Mouse (Mus musculus) kidney, postnatal 0 days (tissue): Measurements from ENCODE around the gene Tuba1c. TPM values are rescaled to one million over a fixed set of nuclear protein-coding genes. Genes with fewer than 3 reads are reported as not detected.

Experiments
- ATAC-seq: fragments of 200-750 bp; cut with Nextera tagmentation; replicated peaks from 2 replicates; pipeline ENCODE4 v1.8.0; 2017; ENCODE audit warnings: low read depth, moderate number of reproducible peaks, moderate TSS enrichment, moderate library complexity; ENCODE audit not compliant: low FRiP score
- DNase-seq: peaks from one replicate; pipeline ENCODE4 v3.0.0-alpha.2; 2016; ENCODE audit warnings: low spot score
- H3K27ac ChIP-seq: fragments of 300-500 bp; sonication (generic); 2 replicates; pipeline ENCODE4 v1.5.1; 2014; ENCODE audit warnings: mild to moderate bottlenecking
- H3K27me3 ChIP-seq: fragments of 300-500 bp; sonication (generic); 2 replicates; pipeline ENCODE4 v1.6.1; 2014; ENCODE audit warnings: low read length, mixed read lengths; ENCODE audit not compliant: insufficient read depth
- H3K36me3 ChIP-seq: fragments of 300-500 bp; sonication (generic); 2 replicates; pipeline ENCODE4 v1.6.1; 2014; ENCODE audit warnings: low read length, mixed read lengths; ENCODE audit not compliant: insufficient read depth
- H3K4me1 ChIP-seq: fragments of 300-500 bp; sonication (generic); replicated peaks from 2 replicates; pipeline ENCODE4 v1.6.1; 2014; ENCODE audit warnings: antibody characterized with exemption, low read length, mixed read lengths; ENCODE audit not compliant: insufficient read depth
- H3K4me2 ChIP-seq: fragments of 300-500 bp; sonication (generic); 2 replicates; pipeline ENCODE4 v1.6.1; 2014; ENCODE audit warnings: mild to moderate bottlenecking, low read length, moderate library complexity, mixed read lengths
- H3K4me3 ChIP-seq: fragments of 300-500 bp; sonication (generic); replicated peaks from 2 replicates; pipeline ENCODE4 v1.5.1; 2014; ENCODE audit warnings: low read depth, low read length
- H3K9ac ChIP-seq: fragments of 300-500 bp; sonication (generic); 2 replicates; pipeline ENCODE4 v1.6.1; 2014; ENCODE audit warnings: low read depth, low read length
- H3K9me3 ChIP-seq: fragments of 300-500 bp; sonication (generic); replicated peaks from 2 replicates; pipeline ENCODE4 v1.6.1; 2016; ENCODE audit warnings: low read length, inconsistent platforms, mixed read lengths
- CTCF ChIP-seq: IDR thresholded peaks from 2 replicates; pipeline ENCODE4 v1.5.1; 2016; ENCODE audit warnings: antibody characterized with exemption, low read depth, mild to moderate bottlenecking, moderate library complexity
- WGBS: fragments of 180-500 bp; shearing (Covaris S2); extraction: QIAGEN DNeasy Blood & Tissue Kit; methylation state at CpG from one replicate; pipeline ENCODE4 v1.1.7; 2014; 5-methylcytosine and 5-hydroxymethylcytosine counted together
- polyA plus RNA-seq: library from polyadenylated mRNA; unstranded; fragments of >200 nt; fragmentation: Nextera tagmentation; extraction: Ambion mirVana; gene quantifications from 2 replicates; pipeline ENCODE4 v1.2.1, GENCODE M21; 2015

The Tuba1c gene
- polyA plus RNA-seq, 1 experiment from 2014 or later: 170 TPM

GRCm38 (mm10) chr15:98990669-98991539, 38.8 kb upstream of the Tuba1c start:
- no peak overlapping the region for H3K27ac ChIP-seq
- 44% methylated on average over 15 of the region's 15 CpGs for WGBS
- TF ChIP-seq CTCF: no peak
- DNase-seq (no peak), ATAC-seq (no peak)
- H3K9ac ChIP-seq: no peak overlapping the region
- H3K9me3 ChIP-seq: no peaks in the 10 kb centered on the region
- H3K36me3 ChIP-seq: no peaks in the 10 kb centered on the region
- H3K4me1 ChIP-seq: peaks cover 9% of the 10 kb centered on the region
- H3K27me3 ChIP-seq: no peaks in the 10 kb centered on the region
- no peak overlapping the region for H3K4me3 ChIP-seq
- H3K4me2 ChIP-seq: no peak overlapping the region

GRCm38 (mm10) chr15:98991540-98992050, 38.1 kb upstream of the Tuba1c start:
- no peaks in the 10 kb centered on the region for H3K27me3 ChIP-seq
- H3K27ac ChIP-seq: no peak overlapping the region
- DNase-seq (no peak), ATAC-seq (no peak)
- TF ChIP-seq CTCF: no peak
- WGBS: 43% methylated on average over 9 of the region's 9 CpGs
- no peak overlapping the region for H3K4me3 ChIP-seq
- peaks cover 9% of the 10 kb centered on the region for H3K4me1 ChIP-seq
- H3K4me2 ChIP-seq: no peak overlapping the region
- no peaks in the 10 kb centered on the region for H3K9me3 ChIP-seq
- no peak overlapping the region for H3K9ac ChIP-seq
- H3K36me3 ChIP-seq: no peaks in the 10 kb centered on the region

DNA sequence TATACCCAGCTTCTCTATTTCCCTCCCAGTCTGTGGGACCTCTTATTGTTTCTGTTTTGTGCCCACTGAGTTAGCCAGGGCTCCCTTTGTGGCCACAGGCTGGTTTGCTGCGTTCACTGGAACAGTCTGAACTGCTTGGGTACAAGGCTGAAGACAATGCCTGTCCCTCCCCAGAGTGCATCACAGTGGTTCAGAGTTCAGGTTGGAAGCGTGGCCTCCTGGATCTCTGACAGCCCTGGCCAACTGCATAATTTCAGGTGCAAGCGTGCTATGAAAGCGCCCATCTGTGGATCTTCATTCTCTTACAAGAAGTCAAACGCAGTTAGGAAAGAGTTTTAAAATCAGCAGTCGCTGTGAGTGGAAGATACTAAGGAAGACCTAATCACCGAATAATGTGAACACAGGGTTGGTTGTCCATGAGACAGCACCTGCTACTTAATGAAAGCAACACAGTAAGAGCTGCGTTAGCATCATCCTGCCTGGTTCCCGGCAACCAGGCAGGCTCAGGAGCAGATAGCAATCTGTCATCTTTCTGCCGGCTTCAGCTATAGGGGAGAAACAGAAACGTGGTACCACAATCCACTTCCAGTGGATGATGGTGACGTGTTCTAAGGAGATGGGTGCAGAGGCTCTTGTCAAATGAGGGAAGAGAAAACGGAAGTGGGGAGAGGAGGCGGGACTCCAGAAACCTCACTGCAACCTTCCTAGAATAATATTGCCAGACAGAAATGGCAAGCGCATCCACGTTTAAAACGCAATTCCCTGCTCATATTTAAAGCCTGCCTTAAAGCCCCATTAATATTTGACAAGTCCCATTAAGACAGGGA, 37.4 kb upstream of the Tuba1c start:
- TF ChIP-seq CTCF: no peak

GRCm38 (mm10) chr15:98993093-98993793, 36.4 kb upstream of the Tuba1c start:
- Histone ChIP-seq H3K4me2 (peak overlapping the region; percentile 67), H3K27me3 (no peaks in the 10 kb centered on the region), H3K9me3 (no peaks in the 10 kb centered on the region), H3K9ac (peak overlapping the region; percentile 65), H3K36me3 (no peaks in the 10 kb centered on the region), H3K4me3 (peak overlapping the region; percentile 37), H3K27ac (peak overlapping the region; percentile 94), H3K4me1 (peaks cover 4% of the 10 kb centered on the region; the same call in 1 of the 2 replicates)
- DNase-seq (peak; percentile 96), ATAC-seq (peak; percentile 91)
- WGBS: 5% methylated on average over 35 of the region's 35 CpGs
- peak; percentile 99 for TF ChIP-seq CTCF

More for the DNA sequence above, 37.4 kb upstream of the Tuba1c start:
- H3K27ac ChIP-seq: 0 out of 2 replicates have a peak overlapping the region, but pooled peaks have one; percentile 94
- peak; percentile 72 for DNase-seq
- H3K36me3 ChIP-seq: no peaks in the 10 kb centered on the region
- H3K9ac ChIP-seq: 0 out of 2 replicates have a peak overlapping the region, but pooled peaks have one; percentile 6
- no peaks in the 10 kb centered on the region for H3K9me3 ChIP-seq
- H3K4me2 ChIP-seq: peak overlapping the region; percentile 67
- H3K27me3 ChIP-seq: no peaks in the 10 kb centered on the region
- H3K4me1 ChIP-seq: peaks cover 9% of the 10 kb centered on the region
- H3K4me3 ChIP-seq: peak overlapping the region; percentile 37
- WGBS: 34% methylated on average over 17 of the region's 17 CpGs
- ATAC-seq: no peak

DNA sequence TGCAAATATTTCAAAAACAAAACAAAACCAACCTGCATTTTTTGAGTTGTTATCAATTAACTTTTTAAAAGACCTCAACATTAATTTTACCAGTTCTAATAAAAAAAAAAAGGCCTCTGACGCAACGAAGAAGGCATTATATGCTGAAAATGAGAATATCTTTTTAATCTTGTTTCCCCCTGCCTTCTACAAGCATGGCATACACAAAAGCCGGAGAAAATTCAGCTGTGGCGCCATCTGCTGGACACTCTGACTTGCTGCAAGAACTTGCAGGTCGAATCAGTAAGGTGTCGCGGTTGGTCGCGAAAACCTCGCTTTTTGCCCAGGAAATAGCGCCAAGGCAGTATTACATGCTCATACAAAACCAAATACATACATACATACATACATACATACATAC, 35.8 kb upstream of the Tuba1c start:
- ATAC-seq (no peak), DNase-seq (peak; percentile 95)
- H3K27ac ChIP-seq: no peak overlapping the region
- WGBS: 2% methylated on average over 11 of the region's 11 CpGs
- no peaks in the 10 kb centered on the region for H3K27me3 ChIP-seq
- H3K4me3 ChIP-seq: no peak overlapping the region
- no peaks in the 10 kb centered on the region for H3K36me3 ChIP-seq
- H3K4me2 ChIP-seq: peak overlapping the region; percentile 67; the same call in 1 of the 2 replicates
- TF ChIP-seq CTCF: peak; percentile 94
- peaks cover 4% of the 10 kb centered on the region; the same call in 1 of the 2 replicates for H3K4me1 ChIP-seq
- no peak overlapping the region for H3K9ac ChIP-seq
- H3K9me3 ChIP-seq: no peaks in the 10 kb centered on the region
